Mouse (Mus musculus): ENCODE data around the gene Cacna2d1. TPM values are rescaled to one million over a fixed set of nuclear protein-coding genes. Genes with fewer than 3 reads are reported as not detected.

Cacna2d1 gene
- polyA plus RNA-seq, 1 experiment = not detected

- Histone ChIP-seq H3K9me3 (no peaks in the 10 kb centered on the region), H3K4me3 (replicated peaks) (no peak overlapping the region), H3K27me3 (replicated peaks) (no peaks in the 10 kb centered on the region), H3K4me1 (no peaks in the 10 kb centered on the region), H3K36me3 (replicated peaks; ENCODE audit: low read length) (no peaks in the 10 kb centered on the region)
- TF ChIP-seq FLI1 (IDR thresholded peaks at IDR 0.05; ENCODE audit: low read length) (no peak), GATA1 (IDR thresholded peaks at IDR 0.05; ENCODE audit: borderline replicate concordance, low read length) (no peak)
Observed at GRCm38 (mm10) chr5:16234891-16235290, 300.4 kb downstream of the Cacna2d1 start.

GRCm38 (mm10) chr5:16235864-16236263, 301.4 kb downstream of the Cacna2d1 start:
- Histone ChIP-seq H3K36me3 (replicated peaks; ENCODE audit: low read length) (no peaks in the 10 kb centered on the region), H3K4me3 (replicated peaks) (no peak overlapping the region), H3K9me3 (no peaks in the 10 kb centered on the region), H3K4me1 (no peaks in the 10 kb centered on the region), H3K27me3 (replicated peaks) (no peaks in the 10 kb centered on the region)
- TF ChIP-seq GATA1 (IDR thresholded peaks at IDR 0.05; ENCODE audit: borderline replicate concordance, low read length) = no peak
- TF ChIP-seq FLI1 (IDR thresholded peaks at IDR 0.05; ENCODE audit: low read length) = no peak

GRCm38 (mm10) chr5:16236608-16237007, 302.1 kb downstream of the Cacna2d1 start:
- no peak overlapping the region for H3K4me3 ChIP-seq (replicated peaks)
- no peaks in the 10 kb centered on the region for H3K36me3 ChIP-seq (replicated peaks; ENCODE audit: low read length)
- H3K4me1 ChIP-seq = no peaks in the 10 kb centered on the region
- no peaks in the 10 kb centered on the region for H3K27me3 ChIP-seq (replicated peaks)
- no peak for TF ChIP-seq GATA1 (IDR thresholded peaks at IDR 0.05; ENCODE audit: borderline replicate concordance, low read length)
- no peak for TF ChIP-seq FLI1 (IDR thresholded peaks at IDR 0.05; ENCODE audit: low read length)
- no peaks in the 10 kb centered on the region for H3K9me3 ChIP-seq

GRCm38 (mm10) chr5:16237972-16238371, 303.5 kb downstream of the Cacna2d1 start:
- H3K27me3 ChIP-seq (replicated peaks) = no peaks in the 10 kb centered on the region
- H3K36me3 ChIP-seq (replicated peaks; ENCODE audit: low read length) = no peaks in the 10 kb centered on the region
- no peak overlapping the region for H3K4me3 ChIP-seq (replicated peaks)
- no peaks in the 10 kb centered on the region for H3K9me3 ChIP-seq
- TF ChIP-seq GATA1 (IDR thresholded peaks at IDR 0.05; ENCODE audit: borderline replicate concordance, low read length) (no peak), FLI1 (IDR thresholded peaks at IDR 0.05; ENCODE audit: low read length) (no peak)
- no peaks in the 10 kb centered on the region for H3K4me1 ChIP-seq

- Histone ChIP-seq H3K36me3 (replicated peaks; ENCODE audit: low read length) (no peaks in the 10 kb centered on the region), H3K4me1 (no peaks in the 10 kb centered on the region), H3K9me3 (no peaks in the 10 kb centered on the region), H3K27me3 (replicated peaks) (no peaks in the 10 kb centered on the region), H3K4me3 (replicated peaks) (no peak overlapping the region)
- TF ChIP-seq GATA1 (IDR thresholded peaks at IDR 0.05; ENCODE audit: borderline replicate concordance, low read length) = no peak
- TF ChIP-seq FLI1 (IDR thresholded peaks at IDR 0.05; ENCODE audit: low read length) = no peak
Observed at GRCm38 (mm10) chr5:16240255-16240654, 305.8 kb downstream of the Cacna2d1 start.

GRCm38 (mm10) chr5:16243599-16243998, 309.1 kb downstream of the Cacna2d1 start:
- Histone ChIP-seq H3K4me1 (no peaks in the 10 kb centered on the region), H3K9me3 (no peaks in the 10 kb centered on the region), H3K4me3 (replicated peaks) (no peak overlapping the region), H3K27me3 (replicated peaks) (no peaks in the 10 kb centered on the region), H3K36me3 (replicated peaks; ENCODE audit: low read length) (no peaks in the 10 kb centered on the region)
- TF ChIP-seq GATA1 (IDR thresholded peaks at IDR 0.05; ENCODE audit: borderline replicate concordance, low read length) = no peak
- TF ChIP-seq FLI1 (IDR thresholded peaks at IDR 0.05; ENCODE audit: low read length) = no peak

- Histone ChIP-seq H3K36me3 (replicated peaks; ENCODE audit: low read length) (no peaks in the 10 kb centered on the region), H3K4me1 (no peaks in the 10 kb centered on the region), H3K27me3 (replicated peaks) (no peaks in the 10 kb centered on the region), H3K9me3 (no peaks in the 10 kb centered on the region), H3K4me3 (replicated peaks) (no peak overlapping the region)
- no peak for TF ChIP-seq GATA1 (IDR thresholded peaks at IDR 0.05; ENCODE audit: borderline replicate concordance, low read length)
- TF ChIP-seq FLI1 (IDR thresholded peaks at IDR 0.05; ENCODE audit: low read length) = no peak
Observed at GRCm38 (mm10) chr5:16252738-16253513, 318.4 kb downstream of the Cacna2d1 start.

GRCm38 (mm10) chr5:16253768-16254167, 319.3 kb downstream of the Cacna2d1 start:
- no peak for TF ChIP-seq FLI1 (IDR thresholded peaks at IDR 0.05; ENCODE audit: low read length)
- TF ChIP-seq GATA1 (IDR thresholded peaks at IDR 0.05; ENCODE audit: borderline replicate concordance, low read length) = no peak
- Histone ChIP-seq H3K4me3 (replicated peaks) (no peak overlapping the region), H3K9me3 (no peaks in the 10 kb centered on the region), H3K4me1 (no peaks in the 10 kb centered on the region), H3K36me3 (replicated peaks; ENCODE audit: low read length) (no peaks in the 10 kb centered on the region), H3K27me3 (replicated peaks) (no peaks in the 10 kb centered on the region)

- H3K4me3 ChIP-seq (replicated peaks) = no peak overlapping the region
- TF ChIP-seq GATA1 (IDR thresholded peaks at IDR 0.05; ENCODE audit: borderline replicate concordance, low read length) (no peak), FLI1 (IDR thresholded peaks at IDR 0.05; ENCODE audit: low read length) (no peak)
- no peaks in the 10 kb centered on the region for H3K36me3 ChIP-seq (replicated peaks; ENCODE audit: low read length)
- no peaks in the 10 kb centered on the region for H3K27me3 ChIP-seq (replicated peaks)
- H3K9me3 ChIP-seq = no peaks in the 10 kb centered on the region
- no peaks in the 10 kb centered on the region for H3K4me1 ChIP-seq
Observed at GRCm38 (mm10) chr5:16265385-16265784, 330.9 kb downstream of the Cacna2d1 start.

GRCm38 (mm10) chr5:16277058-16277457, 342.6 kb downstream of the Cacna2d1 start:
- Histone ChIP-seq H3K4me3 (replicated peaks) (no peak overlapping the region), H3K27me3 (replicated peaks) (no peaks in the 10 kb centered on the region), H3K36me3 (replicated peaks; ENCODE audit: low read length) (no peaks in the 10 kb centered on the region), H3K4me1 (no peaks in the 10 kb centered on the region), H3K9me3 (no peaks in the 10 kb centered on the region)
- TF ChIP-seq FLI1 (IDR thresholded peaks at IDR 0.05; ENCODE audit: low read length) = no peak

Data from megakaryocyte, embryonic 14.5 days (primary cell).